Mouse (Mus musculus) embryonic fibroblast, embryonic 13.5 days (primary cell): ENCODE results near the gene Pglyrp3.

Experiments used
- CTCF ChIP-seq: IDR thresholded peaks from 2 replicates; pipeline ENCODE4 v1.5.1; 2011; ENCODE audit warnings: mild to moderate bottlenecking, control low read depth, low read length, moderate library complexity, borderline replicate concordance; ENCODE audit not compliant: insufficient read depth
- POLR2A ChIP-seq: IDR thresholded peaks from 2 replicates; pipeline ENCODE4 v1.6.1; 2011; ENCODE audit warnings: low read depth, mild to moderate bottlenecking, control low read depth, low read length, moderate library complexity

DNA sequence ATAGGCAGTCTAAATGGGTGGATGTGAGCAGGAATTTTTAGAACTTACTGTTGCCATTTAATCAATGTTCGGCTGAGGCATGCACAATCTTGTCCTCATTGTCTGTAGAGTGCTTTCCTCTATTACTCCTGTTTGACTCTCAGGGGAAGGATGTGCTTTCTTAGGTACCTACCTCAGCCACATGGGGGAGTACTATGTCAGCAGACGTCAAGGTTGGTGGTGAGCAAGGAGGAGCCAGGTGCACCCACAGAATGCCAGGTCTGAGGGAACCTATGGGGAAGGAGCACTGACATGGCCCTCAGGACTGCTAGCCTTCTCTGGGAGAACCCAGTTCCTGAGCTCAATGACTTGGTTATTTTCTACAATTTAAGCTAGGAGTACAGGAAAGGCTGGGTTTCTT is 18.8 kb downstream of the Pglyrp3 start:
- TF ChIP-seq CTCF, result no peak
- TF ChIP-seq POLR2A, result no peak
